Mouse (Mus musculus): Measurements from ENCODE around the gene Drap1.

Gene Drap1

GRCm38 (mm10) chr19:5448354-5449150 lies 23.8 kb upstream of the Drap1 start:
- DNase-seq, result no peak

- peak; percentile 74 for DNase-seq
Measured at GRCm38 (mm10) chr19:5447515-5448353, 23.0 kb upstream of the Drap1 start, which contains the start of gene Fosl1. Fosl1 (plus strand) TSS chr19:5447547.

- no peak for DNase-seq
Measured at GRCm38 (mm10) chr19:5445747-5446146, 21.0 kb upstream of the Drap1 start.

GRCm38 (mm10) chr19:5444954-5445353 lies 20.2 kb upstream of the Drap1 start:
- no peak for DNase-seq

- no peak for DNase-seq
Measured at GRCm38 (mm10) chr19:5444371-5444908, 19.7 kb upstream of the Drap1 start.

GRCm38 (mm10) chr19:5433951-5434350 lies 9.2 kb upstream of the Drap1 start:
- no peak for DNase-seq

GRCm38 (mm10) chr19:5432992-5433852 lies 8.4 kb upstream of the Drap1 start:
- DNase-seq, result peak; percentile 81

- DNase-seq, result no peak
Measured at GRCm38 (mm10) chr19:5431911-5432464, 7.2 kb upstream of the Drap1 start.

- no peak for DNase-seq
Measured at GRCm38 (mm10) chr19:5430408-5430807, 5.6 kb upstream of the Drap1 start.

- DNase-seq, result peak; percentile 78
Measured at GRCm38 (mm10) chr19:5429806-5430205, 5.0 kb upstream of the Drap1 start.

- no peak for DNase-seq
Measured at GRCm38 (mm10) chr19:5429219-5429618, 4.4 kb upstream of the Drap1 start.

- DNase-seq, result peak; percentile 62
Measured at GRCm38 (mm10) chr19:5428083-5428482, 3.3 kb upstream of the Drap1 start.

GRCm38 (mm10) chr19:5426640-5427290 lies 2.0 kb upstream of the Drap1 start:
- no peak for DNase-seq

GRCm38 (mm10) chr19:5425906-5426565 lies 1.3 kb upstream of the Drap1 start:
- no peak for DNase-seq

- peak; percentile 90 for DNase-seq
Measured at GRCm38 (mm10) chr19:5424092-5424781, 542 bp downstream of the Drap1 start.

- DNase-seq, result no peak
Measured at GRCm38 (mm10) chr19:5423561-5423960, 1.2 kb downstream of the Drap1 start.

GRCm38 (mm10) chr19:5422895-5423443 lies 1.8 kb downstream of the Drap1 start:
- no peak for DNase-seq

- no peak for DNase-seq
Measured at GRCm38 (mm10) chr19:5422267-5422666, 2.5 kb downstream of the Drap1 start.

- no peak for DNase-seq
Measured at GRCm38 (mm10) chr19:5421784-5422183, 3.0 kb downstream of the Drap1 start.

GRCm38 (mm10) chr19:5420579-5420978 lies 4.2 kb downstream of the Drap1 start:
- DNase-seq, result no peak

Data from kidney, postnatal 14 days (tissue).